8 mouse cellular contexts compared by ENCODE assay signal in genomic region chr2:29250263-29251094, GRCm38 (mm10). TPM values are rescaled to one million over a fixed set of nuclear protein-coding genes. Genes with fewer than 3 reads are reported as not detected.
A peak's percentile ranks its signal among the peaks of the same experiment; 100 is the strongest.
DNase-seq lines count a peak whose midpoint lies in the region; ATAC-seq and TF ChIP-seq lines count a peak whose summit lies in the region.

No protein-coding gene starts in this region.

- no peaks in the 10 kb centered on the region for H3K9me3 ChIP-seq in hindbrain, embryonic 14.5 days (ENCODE audit: control insufficient read depth, low read length)
- H3K9me3 ChIP-seq in midbrain, embryonic 14.5 days (ENCODE audit: control insufficient read depth, low read length): no peaks in the 10 kb centered on the region

- no peak for ATAC-seq in hindbrain, embryonic 14.5 days (ENCODE audit: low FRiP score)
- no peak for ATAC-seq in midbrain, embryonic 14.5 days (ENCODE audit: low FRiP score, low TSS enrichment)
- no peak for ATAC-seq in activated CD4-positive, CD25-positive, alpha-beta regulatory T cell, adult 4 months

- intact Hi-C loops in gastrocnemius, postnatal 36 days (cut with DNase I): no loop called here
- intact Hi-C loops in left cerebral cortex, postnatal 14 days (cut with DNase I): no loop called here

- peak overlapping the region; percentile 96 for H3K27ac ChIP-seq in layer of hippocampus, adult 2 months
- H3K27ac ChIP-seq in hindbrain, embryonic 14.5 days: no peak overlapping the region
- H3K27ac ChIP-seq in midbrain, embryonic 14.5 days (replicated peaks; ENCODE audit: low read depth, low read length): peak overlapping the region; percentile 86

- H3K4me1 ChIP-seq in hindbrain, embryonic 14.5 days (replicated peaks; ENCODE audit: control insufficient read depth, insufficient read depth, low read length): peaks cover 50% of the 10 kb centered on the region; the same call in 1 of the 2 replicates
- peaks cover 46% of the 10 kb centered on the region for H3K4me1 ChIP-seq in midbrain, embryonic 14.5 days (ENCODE audit: control insufficient read depth, insufficient read depth, low read length)

- H3K9ac ChIP-seq in hindbrain, embryonic 14.5 days: peak overlapping the region; percentile 53
- H3K9ac ChIP-seq in midbrain, embryonic 14.5 days (replicated peaks; ENCODE audit: low read length): peak overlapping the region; percentile 68

- peaks cover 41% of the 10 kb centered on the region for H3K27me3 ChIP-seq in hindbrain, embryonic 14.5 days (ENCODE audit: control insufficient read depth, insufficient read depth, low read length)
- peaks cover 28% of the 10 kb centered on the region for H3K27me3 ChIP-seq in midbrain, embryonic 14.5 days (ENCODE audit: control insufficient read depth, insufficient read depth, low read length)

- no peaks in the 10 kb centered on the region for H3K36me3 ChIP-seq in hindbrain, embryonic 14.5 days (replicated peaks; ENCODE audit: control insufficient read depth, insufficient read depth)
- no peaks in the 10 kb centered on the region for H3K36me3 ChIP-seq in midbrain, embryonic 14.5 days (ENCODE audit: control insufficient read depth, insufficient read depth, low read length)

- TF ChIP-seq CTCF in layer of hippocampus, adult 2 months (conservative IDR thresholded peaks at IDR 0.05): no peak; the same call in 1 of the 2 replicates

- DNase-seq in layer of hippocampus, adult 2 months (ENCODE audit: low spot score in 2 of 2): no peak
- no peak for DNase-seq in layer of hippocampus, postnatal 36 days
- DNase-seq in embryo, embryonic 11 days: peak; percentile 73
- peak; percentile 54 for DNase-seq in hindbrain, embryonic 14.5 days (ENCODE audit: low spot score)
- peak; percentile 67 for DNase-seq in midbrain, embryonic 14.5 days
- DNase-seq in gastrocnemius, postnatal 36 days: no peak
- DNase-seq in left cerebral cortex, postnatal 14 days (ENCODE audit: low spot score in 2 of 2): no peak

- peak overlapping the region; percentile 97 for H3K4me2 ChIP-seq in hindbrain, embryonic 14.5 days (replicated peaks)
- H3K4me2 ChIP-seq in midbrain, embryonic 14.5 days (ENCODE audit: low read length): peak overlapping the region; percentile 98

- peak overlapping the region; percentile 93 for H3K4me3 ChIP-seq in layer of hippocampus, adult 2 months
- peak overlapping the region; percentile 49 for H3K4me3 ChIP-seq in hindbrain, embryonic 14.5 days (replicated peaks; ENCODE audit: low read length)
- peak overlapping the region; percentile 60 for H3K4me3 ChIP-seq in midbrain, embryonic 14.5 days (replicated peaks; ENCODE audit: low read depth, low read length)

- WGBS in hindbrain, embryonic 14.5 days: under 1% methylated on average over 44 of the region's 44 CpGs
- WGBS in midbrain, embryonic 14.5 days: under 1% methylated on average over 44 of the region's 44 CpGs

RNA-seq across cellular contexts. Expression of gene Ntng2, which starts 2.3 kb away (rescaled TPM):
- 100 to 1,000 TPM; 111 TPM for total RNA-seq in layer of hippocampus, adult 2 months (2021)
- 100 to 1,000 TPM; 100 to 101 TPM for total RNA-seq in layer of hippocampus, postnatal 36 days (2021)
- 2.9 and 3.9 TPM in 2 replicates for polyA plus RNA-seq in hindbrain, embryonic 14.5 days (2014; fragmentation: Nextera tagmentation; extraction: Ambion mirVana)
- 9.8 and 15.9 TPM in 2 replicates for polyA plus RNA-seq in midbrain, embryonic 14.5 days (2014; fragmentation: Nextera tagmentation; extraction: Ambion mirVana)
- 10 to 100 TPM; 36.0 to 37.7 TPM for total RNA-seq in gastrocnemius, postnatal 36 days (2021)
- 1 to 10 TPM; 3.8 to 5.7 TPM for polyA plus RNA-seq in activated CD4-positive, CD25-positive, alpha-beta regulatory T cell, adult 4 months (2017; shearing (Covaris generic))
- total RNA-seq in left cerebral cortex, postnatal 14 days (2021): 100 to 1,000 TPM; 107 TPM

Comparison
In these comparisons a context has a peak if more than half of its experiments do, and no peak if none do; other contexts are left out.
1. DNase-seq: peak in embryo, embryonic 11 days (single experiment), hindbrain, embryonic 14.5 days (single experiment) and midbrain, embryonic 14.5 days (single experiment); none in layer of hippocampus, adult 2 months (0 of 2), layer of hippocampus, postnatal 36 days (0 of 2), gastrocnemius, postnatal 36 days (0 of 2) and left cerebral cortex, postnatal 14 days (0 of 2).
2. Peak in every context shown above with its lines, with median percentiles within 50 percentile points of each other: H3K4me3 ChIP-seq.